Mouse (Mus musculus): ENCODE data around the gene Mfsd14a. TPM values are rescaled to one million over a fixed set of nuclear protein-coding genes. Genes with fewer than 3 reads are reported as not detected.

The Mfsd14a gene
- total and polyA plus RNA-seq, 3 experiments = 39.2 to 111 (median 45.9) TPM

- H3K79me2 ChIP-seq (ENCODE audit: control insufficient read depth, insufficient read depth, low read length, poor library complexity) = no peaks in the 10 kb centered on the region
- no peaks in the 10 kb centered on the region for H3K9me3 ChIP-seq (replicated peaks; ENCODE audit: insufficient read depth, low read length)
- H3K27me3 ChIP-seq (ENCODE audit: control insufficient read depth in 1 of 2, insufficient read depth in 2 of 2, low read length in 2 of 2) = no peaks in the 10 kb centered on the region
- no peak within 1 kb of the TSS for H3K9ac ChIP-seq (ENCODE audit: control insufficient read depth, low read depth, low read length, poor library complexity, severe bottlenecking)
- no peak within 1 kb of the TSS for H3K27ac ChIP-seq (ENCODE audit: control insufficient read depth, low read depth, low read length)
- H3K4me3 ChIP-seq (ENCODE audit: control insufficient read depth in 1 of 2, insufficient read depth in 1 of 2, low read depth in 2 of 2, low read length in 2 of 2) = no peak within 1 kb of the TSS
- H3K4me1 ChIP-seq (ENCODE audit: control insufficient read depth in 1 of 2, insufficient read depth in 2 of 2, low read length in 2 of 2) = peaks cover 19 to 27% of the 10 kb centered on the region in 2 experiments
- TF ChIP-seq CHD1 (IDR thresholded peaks at IDR 0.05; ENCODE audit: low read depth, low read length) (no peak), TAL1 (IDR thresholded peaks at IDR 0.05; ENCODE audit: low read length) (no peak), RAD21 (IDR thresholded peaks at IDR 0.05; ENCODE audit: low read depth, low read length) (no peak), ETS1 (IDR thresholded peaks at IDR 0.05; ENCODE audit: low read depth, low read length) (no peak), MAZ (IDR thresholded peaks at IDR 0.05; ENCODE audit: low read depth, low read length) (no peak)
- peaks cover 2 to 30% of the 10 kb centered on the region in 2 experiments; a peak in 3 of 4 replicates for H3K36me3 ChIP-seq (ENCODE audit: control insufficient read depth in 1 of 2, insufficient read depth in 2 of 2, low read length in 2 of 2)
- no peak for DNase-seq (ENCODE audit: low read depth, low spot score)
Observed at GRCm38 (mm10) chr3:116614295-116614892, 48.1 kb downstream of the Mfsd14a start, which contains the start of gene Trmt13. TSS of gene Trmt13 (minus strand) at chr3:116614587.

GRCm38 (mm10) chr3:116604570-116604969 lies 57.9 kb downstream of the Mfsd14a start:
- Histone ChIP-seq H3K9me3 (replicated peaks; ENCODE audit: insufficient read depth, low read length) (no peaks in the 10 kb centered on the region), H3K27me3 (ENCODE audit: control insufficient read depth in 1 of 2, insufficient read depth in 2 of 2, low read length in 2 of 2) (no peaks in the 10 kb centered on the region), H3K36me3 (ENCODE audit: control insufficient read depth in 1 of 2, insufficient read depth in 2 of 2, low read length in 2 of 2) (peaks cover 0 to 7% of the 10 kb centered on the region in 2 experiments; a peak in 2 of 4 replicates), H3K9ac (ENCODE audit: control insufficient read depth, low read depth, low read length, poor library complexity, severe bottlenecking) (no peak overlapping the region), H3K4me3 (ENCODE audit: control insufficient read depth in 1 of 2, insufficient read depth in 1 of 2, low read depth in 2 of 2, low read length in 2 of 2) (no peak overlapping the region), H3K79me2 (ENCODE audit: control insufficient read depth, insufficient read depth, low read length, poor library complexity) (no peaks in the 10 kb centered on the region), H3K27ac (ENCODE audit: control insufficient read depth, low read depth, low read length) (no peak overlapping the region), H3K4me1 (ENCODE audit: control insufficient read depth in 1 of 2, insufficient read depth in 2 of 2, low read length in 2 of 2) (no peaks in the 10 kb centered on the region)
- no peak for DNase-seq (ENCODE audit: low read depth, low spot score)
- TF ChIP-seq POLR2AphosphoS2 (IDR thresholded peaks at IDR 0.05; ENCODE audit: low read length) (no peak), HCFC1 (IDR thresholded peaks at IDR 0.05; ENCODE audit: low read depth, low read length) (no peak), MAFK (IDR thresholded peaks at IDR 0.05; ENCODE audit: borderline replicate concordance, low read depth, low read length) (no peak), ZKSCAN1 (IDR thresholded peaks at IDR 0.05; ENCODE audit: low read depth, low read length) (no peak), MEF2A (IDR thresholded peaks at IDR 0.05; ENCODE audit: extremely low read depth, insufficient replicate concordance, low read depth, low read length, poor library complexity, severe bottlenecking) (no peak), USF2 (IDR thresholded peaks at IDR 0.05; ENCODE audit: borderline replicate concordance in 1 of 2, insufficient read depth in 1 of 2, low read depth in 1 of 2, low read length in 2 of 2) (no peak), KAT2A (conservative IDR thresholded peaks at IDR 0.05; ENCODE audit: low read depth, low read length) (no peak), MYC (IDR thresholded peaks at IDR 0.05; ENCODE audit: low read depth, low read length) (no peak), GATA1 (IDR thresholded peaks at IDR 0.05; ENCODE audit: low read depth, low read length) (no peak)

Measured in MEL (cell line).